Mouse (Mus musculus): ENCODE data around the gene Cep128. TPM values are rescaled to one million over a fixed set of nuclear protein-coding genes. Genes with fewer than 3 reads are reported as not detected.

The Cep128 gene
- total and polyA plus RNA-seq, 3 experiments = 12.7 to 40.1 (median 23.3) TPM

DNA sequence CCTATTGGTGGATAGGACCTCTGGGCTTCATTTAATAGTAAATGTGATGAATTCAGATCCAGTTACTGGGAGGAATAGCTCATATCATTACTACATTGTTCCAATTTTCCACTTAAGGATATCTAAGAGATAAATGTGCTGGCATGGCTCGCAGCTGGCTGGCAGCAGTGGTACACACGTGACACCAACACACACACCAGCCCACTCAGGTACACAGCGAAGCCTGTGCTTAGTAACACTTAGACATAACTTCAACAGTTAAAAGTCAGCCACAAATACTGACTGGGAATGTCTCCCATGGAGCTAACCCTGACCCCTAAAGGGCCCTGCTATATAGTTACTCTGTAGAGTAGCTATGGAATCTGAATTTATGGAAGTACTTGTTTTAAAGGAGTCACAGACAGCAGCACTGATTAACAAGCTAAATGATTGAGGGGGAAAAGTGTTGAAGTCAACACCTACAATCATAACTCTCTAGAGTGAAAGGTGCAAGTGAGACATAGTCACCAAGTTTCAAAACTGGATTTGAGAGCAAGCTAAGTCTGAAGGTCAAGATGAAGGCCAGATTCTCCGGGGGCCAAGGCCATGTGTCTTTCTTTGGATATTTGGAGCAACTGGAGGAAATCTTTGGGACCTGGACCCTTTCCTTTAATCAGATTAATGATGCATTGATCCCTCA, 320.7 kb downstream of the Cep128 start:
- no peak for TF ChIP-seq RAD21 (IDR thresholded peaks at IDR 0.05; ENCODE audit: low read depth, low read length)
- no peak for TF ChIP-seq POLR2AphosphoS5 (IDR thresholded peaks at IDR 0.05; ENCODE audit: borderline replicate concordance, low read depth, low read length)
- TF ChIP-seq KAT2A (conservative IDR thresholded peaks at IDR 0.05; ENCODE audit: low read depth, low read length) = no peak
- no peak for TF ChIP-seq USF2 (IDR thresholded peaks at IDR 0.05; ENCODE audit: borderline replicate concordance in 1 of 2, insufficient read depth in 1 of 2, low read depth in 1 of 2, low read length in 2 of 2)
- no peak overlapping the region for H3K9ac ChIP-seq (ENCODE audit: control insufficient read depth, low read depth, low read length, poor library complexity, severe bottlenecking)
- H3K4me3 ChIP-seq (ENCODE audit: control insufficient read depth in 1 of 2, insufficient read depth in 1 of 2, low read depth in 2 of 2, low read length in 2 of 2) = no peak overlapping the region
- H3K36me3 ChIP-seq (ENCODE audit: control insufficient read depth in 1 of 2, insufficient read depth in 2 of 2, low read length in 2 of 2) = peaks cover 0 to 3% of the 10 kb centered on the region in 2 experiments; a peak in 1 of 4 replicates
- H3K27me3 ChIP-seq (ENCODE audit: control insufficient read depth in 1 of 2, insufficient read depth in 2 of 2, low read length in 2 of 2) = no peaks in the 10 kb centered on the region
- H3K79me2 ChIP-seq (ENCODE audit: control insufficient read depth, insufficient read depth, low read length, poor library complexity) = no peaks in the 10 kb centered on the region
- H3K27ac ChIP-seq (ENCODE audit: control insufficient read depth, low read depth, low read length) = no peak overlapping the region
- DNase-seq (ENCODE audit: low read depth, low spot score) = no peak
- H3K9me3 ChIP-seq (replicated peaks; ENCODE audit: insufficient read depth, low read length) = no peaks in the 10 kb centered on the region
- no peaks in the 10 kb centered on the region for H3K4me1 ChIP-seq (ENCODE audit: control insufficient read depth in 1 of 2, insufficient read depth in 2 of 2, low read length in 2 of 2)

GRCm38 (mm10) chr12:91062681-91063080, 321.5 kb downstream of the Cep128 start:
- Histone ChIP-seq H3K79me2 (ENCODE audit: control insufficient read depth, insufficient read depth, low read length, poor library complexity) (no peaks in the 10 kb centered on the region), H3K9me3 (replicated peaks; ENCODE audit: insufficient read depth, low read length) (no peaks in the 10 kb centered on the region), H3K9ac (ENCODE audit: control insufficient read depth, low read depth, low read length, poor library complexity, severe bottlenecking) (no peak overlapping the region), H3K4me1 (ENCODE audit: control insufficient read depth in 1 of 2, insufficient read depth in 2 of 2, low read length in 2 of 2) (no peaks in the 10 kb centered on the region), H3K36me3 (ENCODE audit: control insufficient read depth in 1 of 2, insufficient read depth in 2 of 2, low read length in 2 of 2) (peaks cover 0 to 3% of the 10 kb centered on the region in 2 experiments; a peak in 1 of 4 replicates), H3K27me3 (ENCODE audit: control insufficient read depth in 1 of 2, insufficient read depth in 2 of 2, low read length in 2 of 2) (no peaks in the 10 kb centered on the region), H3K27ac (ENCODE audit: control insufficient read depth, low read depth, low read length) (no peak overlapping the region), H3K4me3 (ENCODE audit: control insufficient read depth in 1 of 2, insufficient read depth in 1 of 2, low read depth in 2 of 2, low read length in 2 of 2) (no peak overlapping the region)
- DNase-seq (ENCODE audit: low read depth, low spot score) = no peak
- TF ChIP-seq JUND (IDR thresholded peaks at IDR 0.05; ENCODE audit: low read depth, low read length) (no peak), SMC3 (IDR thresholded peaks at IDR 0.05; ENCODE audit: low read depth, low read length) (no peak), NELFE (IDR thresholded peaks at IDR 0.05; ENCODE audit: low read depth, low read length) (no peak), ZMIZ1 (IDR thresholded peaks at IDR 0.05; ENCODE audit: low read depth, low read length) (no peak), MEF2A (IDR thresholded peaks at IDR 0.05; ENCODE audit: extremely low read depth, insufficient replicate concordance, low read depth, low read length, poor library complexity, severe bottlenecking) (no peak), MAX (IDR thresholded peaks at IDR 0.05; ENCODE audit: low read length) (no peak), TBP (IDR thresholded peaks at IDR 0.05; ENCODE audit: low read depth, low read length) (no peak), SIN3A (IDR thresholded peaks at IDR 0.05; ENCODE audit: low read length) (no peak), GABPA (IDR thresholded peaks at IDR 0.05; ENCODE audit: low read depth, low read length) (no peak), KAT2A (conservative IDR thresholded peaks at IDR 0.05; ENCODE audit: low read depth, low read length) (no peak)
